Mouse (Mus musculus): Measurements from ENCODE around the gene Ndufa6.

GRCm38 (mm10) chr15:82350349-82350748, 3.8 kb downstream of the Ndufa6 start:
- TF ChIP-seq EP300 (IDR thresholded peaks at IDR 0.05; ENCODE audit: low read depth) (no peak), CTCF (IDR thresholded peaks at IDR 0.05; ENCODE audit: low read depth) (peak; percentile 10; the same call in 1 of the 2 replicates)
